Mouse (Mus musculus) cerebellum, adult 2 months (tissue): ENCODE data around the gene Pold2. TPM values are rescaled to one million over a fixed set of nuclear protein-coding genes. Genes with fewer than 3 reads are reported as not detected.
A peak's percentile ranks its signal among the peaks of the same experiment; 100 is the strongest.

Source experiments
- DNase-seq, 2 experiments: peaks; one replicate each; pipeline ENCODE4 v3.0.0; 2021
- H3K27ac ChIP-seq: fragments of 200-500 bp; 2 replicates; pipeline ENCODE4 v1.5.1; 2012; ENCODE audit warnings: low read length, control low read depth, inconsistent platforms; ENCODE audit not compliant: insufficient read depth
- H3K27me3 ChIP-seq: fragments of 200-500 bp; 2 replicates; pipeline ENCODE4 v1.6.1; 2012; ENCODE audit warnings: inconsistent platforms, mild to moderate bottlenecking, low read length, moderate library complexity; ENCODE audit not compliant: control insufficient read depth, insufficient read depth
- H3K4me1 ChIP-seq: fragments of 200-500 bp; 2 replicates; pipeline ENCODE4 v1.6.1; 2011; ENCODE audit warnings: low read length; ENCODE audit not compliant: control insufficient read depth, insufficient read depth
- H3K4me3 ChIP-seq: fragments of 200-500 bp; replicated peaks from 2 replicates; pipeline ENCODE3; 2011; ENCODE audit warnings: mild to moderate bottlenecking, low read depth, low read length, control low read depth; ENCODE audit not compliant: insufficient read depth
- CTCF ChIP-seq: fragments of 200-500 bp; IDR thresholded peaks from 2 replicates; pipeline ENCODE4 v1.5.1; 2011; ENCODE audit warnings: low read depth, mild to moderate bottlenecking, control low read depth, low read length, moderate library complexity, borderline replicate concordance; ENCODE audit not compliant: insufficient read depth
- POLR2A ChIP-seq: fragments of 200-500 bp; IDR thresholded peaks from 2 replicates; pipeline ENCODE4 v1.6.1; 2011; ENCODE audit warnings: low read length, control low read depth, borderline replicate concordance; ENCODE audit not compliant: insufficient read depth
- WGBS: fragments of 180-500 bp; shearing (Covaris S2); methylation state at CpG from one replicate; pipeline ENCODE4 v1.1.7; 2018; 5-methylcytosine and 5-hydroxymethylcytosine counted together
- polyA plus RNA-seq: library from polyadenylated mRNA; depleted of rRNA; stranded (reverse); fragments of >200 nt; gene quantifications from 2 replicates; pipeline ENCODE4 v1.2.3, GENCODE M21; 2012

Pold2 gene
- polyA plus RNA-seq, 1 experiment, result 47.4 TPM

- no peak overlapping the region for H3K4me3 ChIP-seq
- TF ChIP-seq CTCF (no peak), POLR2A (no peak)
- WGBS, result 90% methylated on average over 19 of the region's 19 CpGs
- no peak overlapping the region for H3K27ac ChIP-seq
- peaks cover 8% of the 10 kb centered on the region; the same call in 1 of the 2 replicates for H3K4me1 ChIP-seq
- no peaks in the 10 kb centered on the region for H3K27me3 ChIP-seq
- no peak for DNase-seq
Observed at GRCm38 (mm10) chr11:5904357-5904756, 26.3 kb upstream of the Pold2 start.

- Histone ChIP-seq H3K4me3 (no peak overlapping the region), H3K4me1 (peaks cover 8% of the 10 kb centered on the region; the same call in 1 of the 2 replicates), H3K27ac (no peak overlapping the region), H3K27me3 (no peaks in the 10 kb centered on the region)
- WGBS, result 84% methylated on average over 2 of the region's 2 CpGs
- no peak for TF ChIP-seq POLR2A
- TF ChIP-seq CTCF, result no peak
- no peak for DNase-seq
Observed at GRCm38 (mm10) chr11:5903844-5904243, 25.8 kb upstream of the Pold2 start.

GRCm38 (mm10) chr11:5902390-5902789, 24.3 kb upstream of the Pold2 start:
- H3K4me1 ChIP-seq, result peaks cover 8% of the 10 kb centered on the region; the same call in 1 of the 2 replicates
- H3K4me3 ChIP-seq, result peak overlapping the region; percentile 23
- WGBS, result 35% methylated on average over 6 of the region's 6 CpGs
- DNase-seq, result no peak
- no peaks in the 10 kb centered on the region for H3K27me3 ChIP-seq
- TF ChIP-seq POLR2A, result no peak
- TF ChIP-seq CTCF, result no peak
- no peak overlapping the region for H3K27ac ChIP-seq

- peak overlapping the region; percentile 23 for H3K4me3 ChIP-seq
- peaks cover 8% of the 10 kb centered on the region; the same call in 1 of the 2 replicates for H3K4me1 ChIP-seq
- H3K27ac ChIP-seq, result no peak overlapping the region
- no peaks in the 10 kb centered on the region for H3K27me3 ChIP-seq
- DNase-seq, result peak; percentile 54
- 3% methylated on average over 32 of the region's 32 CpGs for WGBS
- TF ChIP-seq CTCF (no peak), POLR2A (0 out of 2 replicates have a peak, but pooled peaks have one; percentile 36)
Observed at GRCm38 (mm10) chr11:5901950-5902349, 23.9 kb upstream of the Pold2 start.

GRCm38 (mm10) chr11:5901320-5901719, 23.2 kb upstream of the Pold2 start:
- TF ChIP-seq POLR2A (no peak), CTCF (no peak)
- Histone ChIP-seq H3K4me1 (peaks cover 8% of the 10 kb centered on the region; the same call in 1 of the 2 replicates), H3K4me3 (peak overlapping the region; percentile 23), H3K27me3 (no peaks in the 10 kb centered on the region), H3K27ac (no peak overlapping the region)
- 53% methylated on average over 3 of the region's 3 CpGs for WGBS
- peak in 1 of 2 experiments; percentile 20 for DNase-seq

- no peaks in the 10 kb centered on the region for H3K27me3 ChIP-seq
- H3K4me3 ChIP-seq, result no peak overlapping the region
- WGBS, result 96% methylated on average over 10 of the region's 10 CpGs
- no peak overlapping the region for H3K27ac ChIP-seq
- DNase-seq, result no peak
- peaks cover 8% of the 10 kb centered on the region; the same call in 1 of the 2 replicates for H3K4me1 ChIP-seq
- TF ChIP-seq CTCF (no peak), POLR2A (no peak)
Observed at GRCm38 (mm10) chr11:5899286-5899685, 21.2 kb upstream of the Pold2 start.

- TF ChIP-seq CTCF (no peak), POLR2A (no peak)
- H3K27me3 ChIP-seq, result no peaks in the 10 kb centered on the region
- DNase-seq, result no peak
- WGBS, result 84% methylated on average over 5 of the region's 5 CpGs
- no peak within 1 kb of the TSS for H3K27ac ChIP-seq
- peaks cover 8% of the 10 kb centered on the region; the same call in 1 of the 2 replicates for H3K4me1 ChIP-seq
- H3K4me3 ChIP-seq, result no peak within 1 kb of the TSS
Observed at GRCm38 (mm10) chr11:5898531-5898930, 20.4 kb upstream of the Pold2 start, which contains the start of gene Myl7. Gene Myl7 (minus strand): TSS chr11:5898782.

GRCm38 (mm10) chr11:5897839-5898238, 19.7 kb upstream of the Pold2 start:
- Histone ChIP-seq H3K4me1 (peaks cover 8% of the 10 kb centered on the region; the same call in 1 of the 2 replicates), H3K27me3 (no peaks in the 10 kb centered on the region), H3K4me3 (no peak overlapping the region), H3K27ac (no peak overlapping the region)
- 61% methylated on average over 10 of the region's 10 CpGs for WGBS
- DNase-seq, result no peak
- TF ChIP-seq POLR2A (no peak), CTCF (no peak)
